Mouse (Mus musculus): ENCODE results near the gene Flii.
A peak's percentile ranks its signal among the peaks of the same experiment; 100 is the strongest.

Flii gene

DNA sequence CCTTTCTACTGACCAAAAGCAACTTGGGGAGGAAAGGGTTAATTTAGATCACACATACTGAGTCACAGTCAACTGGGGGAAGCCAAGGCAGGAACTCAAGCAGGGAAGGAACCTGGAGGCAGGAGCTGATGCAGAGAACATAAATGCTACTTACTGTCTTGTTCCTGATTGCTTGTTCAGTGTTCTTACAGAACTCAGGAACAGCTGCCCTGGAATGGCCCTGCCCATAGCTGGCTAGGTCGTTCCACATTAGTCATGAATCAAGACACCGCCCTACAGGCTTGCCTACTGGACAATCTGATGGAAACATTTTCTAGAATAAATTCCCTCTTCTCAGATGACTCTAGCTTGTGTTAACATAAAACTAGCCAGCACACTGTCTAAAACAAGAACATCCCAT is 7.1 kb upstream of the Flii start:
- no peak for DNase-seq (ENCODE audit: low read depth, low spot score)
- no peaks in the 10 kb centered on the region; the same call in 1 of the 2 replicates for H3K36me3 ChIP-seq (ENCODE audit: control insufficient read depth, insufficient read depth, low read length, poor library complexity, severe bottlenecking)
- no peaks in the 10 kb centered on the region for H3K27me3 ChIP-seq (ENCODE audit: control insufficient read depth, insufficient read depth, low read length, poor library complexity, severe bottlenecking)

DNA sequence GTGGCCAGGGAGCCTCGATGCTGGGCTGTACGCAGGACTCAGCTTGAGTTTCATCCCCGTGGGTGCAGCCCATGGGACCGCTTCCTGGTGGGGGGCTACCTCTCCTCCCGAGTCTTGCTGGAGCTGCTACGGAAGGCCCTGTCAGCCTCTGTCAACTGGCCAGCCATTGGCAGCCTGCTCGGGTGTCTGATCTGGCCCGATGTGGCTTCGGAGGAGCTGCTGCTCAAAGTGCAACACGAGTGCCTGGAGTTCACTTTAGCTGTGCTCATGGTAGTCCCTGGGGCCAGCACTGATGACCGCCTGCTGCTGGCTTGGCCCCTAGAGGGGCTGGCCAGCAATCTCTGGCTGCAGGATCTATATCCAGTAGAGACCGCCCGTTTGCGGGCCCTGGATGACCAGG is 4.2 kb upstream of the Flii start:
- no peak for DNase-seq (ENCODE audit: low read depth, low spot score)
- Histone ChIP-seq H3K27me3 (ENCODE audit: control insufficient read depth, insufficient read depth, low read length, poor library complexity, severe bottlenecking) (no peaks in the 10 kb centered on the region), H3K36me3 (ENCODE audit: control insufficient read depth, insufficient read depth, low read length, poor library complexity, severe bottlenecking) (no peaks in the 10 kb centered on the region; the same call in 1 of the 2 replicates)

DNA sequence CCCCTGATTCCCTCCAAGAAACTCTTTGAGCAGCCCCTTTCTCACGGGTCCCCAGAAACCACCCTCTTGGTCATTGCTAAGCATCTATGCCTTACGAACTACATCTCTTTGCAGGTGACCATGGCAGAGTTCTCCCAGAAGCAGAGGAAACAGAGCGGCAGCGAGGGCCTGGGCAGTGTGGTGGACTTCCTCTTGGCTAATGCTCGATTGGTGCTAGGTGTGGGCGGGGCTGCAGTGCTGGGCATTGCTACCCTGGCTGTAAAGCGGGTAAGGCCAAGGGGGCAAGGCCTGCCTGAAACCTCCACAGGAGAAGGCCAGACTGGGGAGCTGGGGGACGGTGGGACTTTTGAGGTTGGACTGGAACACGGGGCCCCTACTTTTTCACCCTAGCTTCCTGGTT is 3.1 kb upstream of the Flii start:
- H3K27me3 ChIP-seq (ENCODE audit: control insufficient read depth, insufficient read depth, low read length, poor library complexity, severe bottlenecking): no peaks in the 10 kb centered on the region
- DNase-seq (ENCODE audit: low read depth, low spot score): no peak
- no peaks in the 10 kb centered on the region; the same call in 1 of the 2 replicates for H3K36me3 ChIP-seq (ENCODE audit: control insufficient read depth, insufficient read depth, low read length, poor library complexity, severe bottlenecking)

DNA sequence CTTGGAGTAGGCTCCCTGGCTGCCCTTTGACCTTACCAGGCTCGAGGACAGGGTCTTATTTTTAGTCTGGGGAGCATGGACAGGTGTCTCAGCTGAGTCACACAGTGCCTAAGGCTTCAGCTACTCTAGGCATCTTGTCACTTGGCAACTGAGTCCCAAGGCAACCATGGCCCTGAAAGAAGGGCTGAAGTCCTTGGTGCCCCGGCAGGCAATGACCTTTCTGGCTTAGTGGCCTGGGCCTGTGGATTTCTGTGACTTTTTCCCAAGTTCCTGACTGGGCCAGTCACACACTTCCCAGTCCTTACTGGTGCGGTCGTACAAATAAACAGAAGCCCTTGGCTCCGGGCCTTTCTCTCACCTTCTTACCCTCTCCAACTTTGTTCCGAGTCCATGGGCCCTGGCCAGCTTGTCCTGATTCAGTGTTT is 2.2 kb upstream of the Flii start:
- Histone ChIP-seq H3K36me3 (ENCODE audit: control insufficient read depth, insufficient read depth, low read length, poor library complexity, severe bottlenecking) (no peaks in the 10 kb centered on the region; the same call in 1 of the 2 replicates), H3K27me3 (ENCODE audit: control insufficient read depth, insufficient read depth, low read length, poor library complexity, severe bottlenecking) (no peaks in the 10 kb centered on the region)
- peak; percentile 8 for DNase-seq (ENCODE audit: low read depth, low spot score)

DNA sequence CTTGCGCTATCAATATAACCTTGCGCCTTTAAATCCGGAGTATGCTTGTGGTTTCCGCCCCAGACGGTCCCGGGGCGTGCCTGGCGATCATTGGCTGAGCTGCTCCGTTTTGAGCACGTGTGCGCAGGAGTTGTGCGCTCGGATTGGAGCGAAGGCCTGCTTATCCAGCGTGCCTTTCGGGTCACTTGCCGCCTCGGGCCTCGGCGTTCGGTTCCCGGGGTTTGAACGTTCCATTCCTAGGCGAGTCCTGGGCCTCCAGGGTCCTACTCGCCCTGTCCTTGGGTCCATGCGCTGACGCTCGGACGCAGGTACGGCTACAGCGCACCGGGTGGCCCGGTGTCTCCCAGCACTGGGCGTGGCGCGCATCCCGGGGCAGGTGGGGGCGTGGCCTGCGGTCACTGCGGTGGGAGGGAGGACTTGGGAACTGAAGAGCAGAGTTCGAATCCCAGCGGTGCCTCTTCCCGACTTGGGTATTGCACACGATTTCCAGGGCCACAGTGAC is 1.2 kb upstream of the Flii start, which contains the start of gene Mief2:
TSS of gene Mief2 (plus strand) at position 139 of the 502 bp plus-strand sequence.
- H3K36me3 ChIP-seq (ENCODE audit: control insufficient read depth, insufficient read depth, low read length, poor library complexity, severe bottlenecking): no peaks in the 10 kb centered on the region; the same call in 1 of the 2 replicates
- peak; percentile 96 for DNase-seq (ENCODE audit: low read depth, low spot score)
- H3K27me3 ChIP-seq (ENCODE audit: control insufficient read depth, insufficient read depth, low read length, poor library complexity, severe bottlenecking): no peaks in the 10 kb centered on the region

DNA sequence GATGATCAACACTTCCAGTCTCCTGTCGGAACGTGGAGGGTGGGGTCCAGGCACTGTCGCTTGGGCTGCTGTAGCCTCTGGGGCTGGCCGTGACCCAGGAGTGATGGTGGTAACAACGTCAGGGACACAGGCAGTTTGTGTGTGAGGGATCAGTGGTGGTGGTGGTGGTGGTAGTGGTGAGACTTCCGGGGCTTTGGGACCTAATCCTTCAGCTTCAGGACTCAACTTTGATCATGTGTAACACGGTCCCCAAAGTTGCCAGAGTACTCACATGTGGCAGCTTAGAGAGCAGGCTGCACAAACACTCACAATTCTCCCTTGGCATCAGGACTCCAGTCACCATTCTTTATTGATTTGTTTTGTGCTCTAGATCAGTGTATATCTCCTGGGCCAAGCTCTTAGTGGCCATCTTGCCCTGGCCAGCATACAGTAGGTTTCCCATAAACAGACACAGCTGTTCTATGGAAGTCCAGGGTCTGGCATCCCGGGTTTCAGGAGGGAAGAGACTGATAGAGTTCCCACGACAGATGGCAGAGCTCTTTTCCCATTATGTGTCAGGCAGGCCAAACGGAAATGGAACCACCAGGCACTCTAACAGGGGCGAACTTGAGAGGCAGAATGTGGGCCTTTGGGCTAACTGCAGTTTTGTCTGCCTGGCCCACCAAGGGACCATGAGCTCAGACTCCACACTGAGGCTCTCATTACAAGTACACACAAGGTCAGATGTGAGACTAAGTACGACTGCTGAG is 503 bp upstream of the Flii start:
- no peak for DNase-seq (ENCODE audit: low read depth, low spot score)
- Histone ChIP-seq H3K27me3 (ENCODE audit: control insufficient read depth, insufficient read depth, low read length, poor library complexity, severe bottlenecking) (no peaks in the 10 kb centered on the region), H3K36me3 (ENCODE audit: control insufficient read depth, insufficient read depth, low read length, poor library complexity, severe bottlenecking) (peaks cover 2% of the 10 kb centered on the region; the same call in 1 of the 2 replicates)

DNA sequence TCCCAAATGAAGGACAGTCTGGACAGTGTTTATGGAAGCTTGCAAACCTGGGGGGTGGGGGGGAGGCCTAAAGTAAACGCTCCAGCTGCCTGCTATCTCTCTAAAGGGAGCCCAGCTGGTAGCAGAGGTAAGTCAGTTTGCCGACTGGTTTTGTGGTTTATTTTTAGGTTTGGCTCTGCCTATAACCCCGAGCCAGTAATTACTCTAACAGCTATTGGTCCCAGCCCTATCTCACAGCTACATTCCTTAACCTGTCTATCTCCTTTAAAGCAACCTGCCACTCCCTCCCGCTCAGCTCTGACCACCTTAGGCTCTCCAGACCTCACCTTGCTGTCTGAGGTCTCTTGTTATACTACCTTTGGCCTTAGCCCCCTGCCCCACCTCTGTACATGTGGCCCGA is 7.8 kb downstream of the Flii start:
- Histone ChIP-seq H3K27me3 (ENCODE audit: control insufficient read depth, insufficient read depth, low read length, poor library complexity, severe bottlenecking) (no peaks in the 10 kb centered on the region), H3K36me3 (ENCODE audit: control insufficient read depth, insufficient read depth, low read length, poor library complexity, severe bottlenecking) (peaks cover 13% of the 10 kb centered on the region)
- DNase-seq (ENCODE audit: low read depth, low spot score): no peak

DNA sequence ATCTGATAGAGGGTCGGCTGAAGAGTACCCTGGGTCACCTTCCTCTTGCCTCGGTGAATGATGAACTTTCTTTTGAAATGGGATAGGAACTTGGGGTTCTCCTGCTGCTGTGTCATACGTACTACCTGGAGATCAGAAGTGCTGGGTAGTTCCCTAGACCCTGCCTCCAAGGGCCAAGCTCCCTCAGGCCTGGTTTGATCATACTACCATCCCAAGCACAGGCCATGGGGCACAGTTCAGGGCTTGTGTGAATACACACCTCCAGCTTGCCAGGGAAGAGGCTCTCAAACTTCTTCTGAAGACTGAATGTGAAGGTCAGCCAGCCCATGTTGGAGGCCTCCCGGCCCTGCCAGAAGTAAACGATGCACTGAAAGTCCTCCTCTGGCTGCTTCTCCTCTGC is 11.2 kb downstream of the Flii start:
- peaks cover 10% of the 10 kb centered on the region for H3K36me3 ChIP-seq (ENCODE audit: control insufficient read depth, insufficient read depth, low read length, poor library complexity, severe bottlenecking)
- H3K27me3 ChIP-seq (ENCODE audit: control insufficient read depth, insufficient read depth, low read length, poor library complexity, severe bottlenecking): no peaks in the 10 kb centered on the region
- DNase-seq (ENCODE audit: low read depth, low spot score): no peak

DNA sequence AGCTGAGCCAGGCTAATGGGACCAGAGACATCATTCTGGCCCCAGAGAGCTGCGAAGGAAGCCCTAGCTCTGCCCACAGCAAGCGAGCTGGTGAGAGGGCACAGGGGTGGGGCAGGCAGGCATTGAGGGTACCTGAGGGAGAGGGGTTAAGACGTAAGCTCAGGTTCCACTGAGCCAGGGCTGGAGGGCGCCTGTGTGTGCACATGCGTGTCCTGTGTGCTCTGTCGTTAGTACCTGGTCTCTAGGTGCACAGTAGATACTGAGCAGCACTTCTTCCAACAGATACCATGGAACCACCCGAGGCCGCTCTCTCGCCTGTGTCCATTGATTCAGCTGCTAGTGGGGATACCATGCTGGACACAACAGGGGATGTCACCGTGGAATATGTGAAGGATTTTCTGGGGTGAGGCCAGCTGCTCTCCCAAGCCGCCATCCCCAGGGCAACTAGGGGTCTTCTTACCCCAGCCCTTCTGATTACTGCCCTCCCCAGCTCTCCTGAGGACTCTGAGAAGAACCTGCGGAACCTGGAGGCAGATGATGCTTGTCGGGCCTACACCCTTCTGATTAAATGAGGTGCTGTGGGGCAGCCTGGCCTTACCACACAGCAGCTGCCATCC is 14.3 kb downstream of the Flii start:
- peaks cover 6% of the 10 kb centered on the region for H3K36me3 ChIP-seq (ENCODE audit: control insufficient read depth, insufficient read depth, low read length, poor library complexity, severe bottlenecking)
- no peaks in the 10 kb centered on the region for H3K27me3 ChIP-seq (ENCODE audit: control insufficient read depth, insufficient read depth, low read length, poor library complexity, severe bottlenecking)
- DNase-seq (ENCODE audit: low read depth, low spot score): no peak

DNA sequence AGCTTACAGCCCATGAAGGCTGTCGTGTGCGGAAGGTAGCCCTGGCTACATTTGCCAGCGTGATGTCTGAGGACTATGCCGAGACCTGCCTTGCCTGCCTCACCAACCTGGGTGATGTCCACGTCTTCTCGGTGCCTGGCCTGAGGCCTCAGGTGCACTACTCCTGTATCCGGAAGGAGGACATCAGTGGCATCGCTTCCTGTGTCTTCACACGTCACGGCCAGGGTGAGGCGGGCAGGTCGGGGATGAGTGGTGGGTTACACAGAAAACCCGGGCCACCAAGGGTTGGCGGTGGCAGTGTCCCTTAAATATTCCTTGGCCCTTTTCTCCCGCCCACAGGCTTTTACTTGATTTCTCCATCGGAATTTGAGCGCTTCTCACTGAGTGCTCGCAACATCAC is 15.0 kb downstream of the Flii start:
- peaks cover 8% of the 10 kb centered on the region for H3K36me3 ChIP-seq (ENCODE audit: control insufficient read depth, insufficient read depth, low read length, poor library complexity, severe bottlenecking)
- H3K27me3 ChIP-seq (ENCODE audit: control insufficient read depth, insufficient read depth, low read length, poor library complexity, severe bottlenecking): no peaks in the 10 kb centered on the region
- DNase-seq (ENCODE audit: low read depth, low spot score): no peak

DNA sequence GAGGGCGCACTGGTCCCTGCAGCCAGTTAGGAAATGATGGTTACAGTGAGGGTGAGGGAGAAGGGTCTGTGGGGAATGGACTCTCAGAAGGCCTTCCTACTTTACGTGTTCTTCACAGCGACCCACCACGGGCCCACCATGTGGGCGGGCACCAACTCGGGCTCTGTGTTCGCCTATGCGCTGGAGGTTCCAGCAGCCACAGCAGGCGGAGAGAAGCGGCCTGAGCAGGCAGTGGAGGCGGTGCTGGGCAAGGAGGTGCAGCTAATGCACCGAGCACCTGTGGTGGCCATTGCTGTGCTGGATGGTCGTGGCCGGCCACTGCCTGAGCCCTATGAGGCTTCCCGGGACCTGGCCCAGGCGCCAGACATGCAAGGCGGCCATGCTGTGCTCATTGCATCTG is 15.8 kb downstream of the Flii start:
- DNase-seq (ENCODE audit: low read depth, low spot score): no peak
- peaks cover 10% of the 10 kb centered on the region for H3K36me3 ChIP-seq (ENCODE audit: control insufficient read depth, insufficient read depth, low read length, poor library complexity, severe bottlenecking)
- H3K27me3 ChIP-seq (ENCODE audit: control insufficient read depth, insufficient read depth, low read length, poor library complexity, severe bottlenecking): no peaks in the 10 kb centered on the region

DNA sequence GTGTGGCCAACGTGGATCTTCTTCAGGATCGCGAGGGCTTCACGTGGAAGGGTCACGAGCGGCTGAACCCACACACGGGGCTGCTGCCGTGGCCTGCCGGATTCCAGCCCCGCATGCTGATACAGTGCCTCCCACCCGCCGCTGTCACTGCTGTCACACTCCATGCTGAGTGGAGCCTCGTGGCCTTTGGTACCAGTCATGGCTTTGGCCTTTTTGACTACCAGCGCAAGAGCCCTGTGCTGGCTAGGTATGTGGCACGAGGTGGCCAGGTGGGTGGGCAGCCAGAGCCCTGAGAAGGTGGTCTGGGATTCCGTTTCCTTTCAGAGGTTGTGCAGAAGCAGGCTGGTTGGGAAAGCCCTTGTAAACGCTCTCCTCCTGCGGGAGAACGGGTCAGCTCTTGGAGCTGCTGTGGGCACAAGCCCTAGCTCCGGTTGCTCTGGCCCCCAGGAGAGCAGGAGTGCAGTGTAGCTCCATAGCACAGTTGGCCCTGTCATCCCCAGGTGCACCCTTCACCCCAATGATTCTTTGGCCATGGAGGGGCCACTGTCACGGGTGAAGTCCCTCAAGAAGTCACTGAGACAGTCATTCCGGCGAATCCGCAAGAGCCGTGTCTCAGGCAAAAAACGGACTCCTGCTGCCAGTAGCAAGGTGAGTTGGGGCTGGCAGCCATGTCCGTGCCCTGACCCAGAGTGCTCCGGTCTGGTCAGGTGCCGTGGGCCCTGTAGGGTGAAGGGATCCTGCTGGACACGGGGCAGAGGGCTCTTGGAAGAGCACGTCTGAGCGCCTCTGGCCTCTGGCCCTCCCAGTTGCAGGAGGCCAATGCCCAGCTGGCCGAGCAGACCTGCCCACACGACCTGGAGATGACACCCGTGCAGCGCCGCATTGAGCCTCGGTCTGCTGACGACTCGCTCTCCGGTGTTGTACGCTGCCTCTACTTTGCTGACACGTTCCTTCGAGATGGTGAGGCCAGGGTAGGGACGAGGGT is 17.3 kb downstream of the Flii start:
- peaks cover 8% of the 10 kb centered on the region for H3K36me3 ChIP-seq (ENCODE audit: control insufficient read depth, insufficient read depth, low read length, poor library complexity, severe bottlenecking)
- no peak for DNase-seq (ENCODE audit: low read depth, low spot score)

DNA sequence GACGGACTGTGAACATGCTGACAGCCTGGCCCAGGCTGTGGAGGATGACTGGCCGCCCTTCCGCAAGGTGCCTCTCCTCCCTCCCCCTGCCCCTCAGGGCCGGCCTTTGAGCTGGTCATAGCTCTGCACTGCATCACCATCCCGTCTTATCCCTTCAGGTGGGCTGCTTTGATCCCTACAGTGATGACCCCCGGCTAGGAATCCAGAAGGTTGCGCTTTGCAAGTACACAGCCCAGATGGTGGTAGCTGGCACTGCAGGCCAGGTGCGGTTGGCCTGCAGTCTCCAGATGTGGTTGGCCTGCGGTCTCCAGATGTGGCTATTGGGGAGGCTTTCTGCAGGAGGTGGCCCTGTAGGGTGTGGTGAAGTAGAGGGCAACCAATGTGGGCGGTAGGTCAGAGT is 18.4 kb downstream of the Flii start:
- DNase-seq (ENCODE audit: low read depth, low spot score): no peak
- Histone ChIP-seq H3K36me3 (ENCODE audit: control insufficient read depth, insufficient read depth, low read length, poor library complexity, severe bottlenecking) (peaks cover 5% of the 10 kb centered on the region), H3K27me3 (ENCODE audit: control insufficient read depth, insufficient read depth, low read length, poor library complexity, severe bottlenecking) (no peaks in the 10 kb centered on the region)

More for the DNA sequence above, 17.3 kb downstream of the Flii start:
- no peaks in the 10 kb centered on the region for H3K27me3 ChIP-seq (ENCODE audit: control insufficient read depth, insufficient read depth, low read length, poor library complexity, severe bottlenecking)

DNA sequence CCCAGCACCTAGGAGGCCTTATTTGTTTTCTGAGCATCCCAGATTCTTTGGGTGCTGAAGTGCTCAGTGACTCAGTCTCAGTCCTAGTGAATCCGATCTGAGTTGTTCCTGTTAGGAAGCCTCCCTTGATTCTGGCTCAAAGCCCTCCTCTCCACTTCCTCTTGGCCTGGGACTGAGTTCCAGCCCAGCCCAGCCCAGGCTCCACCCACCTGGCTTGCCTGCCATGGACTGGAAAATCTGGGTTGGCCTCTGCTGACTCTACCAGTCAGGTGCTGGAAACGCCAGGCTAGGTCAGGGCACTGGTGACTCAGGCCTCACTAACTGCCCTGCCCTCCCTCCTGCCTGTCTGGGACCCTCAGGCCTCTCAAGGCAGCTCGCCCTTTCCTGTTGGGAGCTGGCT is 19.4 kb downstream of the Flii start:
- Histone ChIP-seq H3K36me3 (ENCODE audit: control insufficient read depth, insufficient read depth, low read length, poor library complexity, severe bottlenecking) (peaks cover 5% of the 10 kb centered on the region), H3K27me3 (ENCODE audit: control insufficient read depth, insufficient read depth, low read length, poor library complexity, severe bottlenecking) (no peaks in the 10 kb centered on the region)
- no peak for DNase-seq (ENCODE audit: low read depth, low spot score)

All from splenic B cell, adult 2 months (primary cell).